Mouse (Mus musculus) CD4-positive naive resting alpha-beta T cell, adult 76 days (primary cell): ENCODE measurements around the gene Shisa7. TPM values are rescaled to one million over a fixed set of nuclear protein-coding genes. Genes with fewer than 3 reads are reported as not detected.

ENCODE experiments used
- total RNA-seq: library from RNA; stranded (reverse); gene quantifications from one replicate; pipeline ENCODE4 v1.2.4, GENCODE M21; 2023

The Shisa7 gene
- 0.44 TPM for total RNA-seq

DNA sequence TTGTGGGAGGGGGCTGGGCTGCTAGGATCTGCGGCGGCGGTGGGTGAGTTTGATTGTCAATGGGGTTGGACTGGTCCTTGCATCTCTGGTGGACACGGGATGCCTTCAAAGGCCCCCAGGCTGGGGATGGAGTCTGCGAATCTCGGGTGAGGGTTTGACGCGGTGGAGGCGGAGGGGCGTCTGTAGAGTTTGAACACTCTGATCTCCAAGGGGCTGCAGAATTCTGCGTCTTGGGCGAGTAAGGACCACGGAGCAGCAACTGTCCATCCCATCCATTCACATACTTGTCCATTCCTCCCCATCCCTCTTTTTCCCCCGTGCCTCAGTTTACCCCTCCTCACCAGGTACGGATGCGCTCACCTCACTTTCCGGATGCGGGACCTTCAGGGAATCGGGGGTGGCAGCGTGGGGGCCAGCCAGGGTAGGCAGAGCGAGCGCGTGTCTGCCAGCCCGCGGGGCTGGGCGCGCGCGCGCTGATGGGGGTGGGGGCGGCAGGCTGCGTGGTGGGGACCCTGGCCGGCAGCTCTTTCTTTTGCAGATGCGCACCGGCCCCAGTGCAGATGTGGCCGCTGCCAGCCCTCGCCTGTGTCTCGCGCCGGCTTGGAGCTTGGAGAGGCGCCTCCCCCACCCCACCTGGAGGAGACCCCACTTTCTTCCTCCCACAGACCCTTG lies at the start of gene Shisa7:
Shisa7 (minus strand) TSS at position 452 of the 672 bp plus-strand sequence.

DNA sequence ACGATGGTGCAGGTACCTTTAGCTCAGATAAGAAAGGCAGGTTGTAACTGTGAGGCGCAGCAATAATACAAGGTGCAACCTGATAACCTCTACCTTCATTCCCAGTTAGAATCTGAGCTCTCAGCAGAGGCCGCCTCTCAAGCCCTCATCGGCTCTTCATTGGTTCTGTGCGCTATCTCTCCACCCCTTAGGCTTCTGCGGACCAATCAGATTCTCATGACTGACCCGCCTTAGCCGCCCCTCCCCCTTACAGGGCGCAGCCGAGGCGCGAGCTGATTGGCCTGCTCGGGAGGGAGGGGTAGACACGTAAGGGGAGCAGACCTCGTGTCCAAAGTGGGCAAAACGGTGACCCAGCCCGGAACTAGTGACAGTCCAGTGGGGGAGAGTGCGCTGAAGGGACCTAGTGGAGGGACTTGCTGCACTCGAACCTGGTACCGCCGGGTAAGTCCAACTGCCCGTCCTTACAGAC lies 32.3 kb upstream of the Shisa7 start, which contains the start of gene Isoc2a:
Isoc2a (plus strand) TSS at position 401 of the 469 bp plus-strand sequence.

GRCm38 (mm10) chr7:4870133-4870532 lies 25.6 kb upstream of the Shisa7 start, which contains the start of gene Isoc2b:
Gene Isoc2b (minus strand): TSS chr7:4870258.

DNA sequence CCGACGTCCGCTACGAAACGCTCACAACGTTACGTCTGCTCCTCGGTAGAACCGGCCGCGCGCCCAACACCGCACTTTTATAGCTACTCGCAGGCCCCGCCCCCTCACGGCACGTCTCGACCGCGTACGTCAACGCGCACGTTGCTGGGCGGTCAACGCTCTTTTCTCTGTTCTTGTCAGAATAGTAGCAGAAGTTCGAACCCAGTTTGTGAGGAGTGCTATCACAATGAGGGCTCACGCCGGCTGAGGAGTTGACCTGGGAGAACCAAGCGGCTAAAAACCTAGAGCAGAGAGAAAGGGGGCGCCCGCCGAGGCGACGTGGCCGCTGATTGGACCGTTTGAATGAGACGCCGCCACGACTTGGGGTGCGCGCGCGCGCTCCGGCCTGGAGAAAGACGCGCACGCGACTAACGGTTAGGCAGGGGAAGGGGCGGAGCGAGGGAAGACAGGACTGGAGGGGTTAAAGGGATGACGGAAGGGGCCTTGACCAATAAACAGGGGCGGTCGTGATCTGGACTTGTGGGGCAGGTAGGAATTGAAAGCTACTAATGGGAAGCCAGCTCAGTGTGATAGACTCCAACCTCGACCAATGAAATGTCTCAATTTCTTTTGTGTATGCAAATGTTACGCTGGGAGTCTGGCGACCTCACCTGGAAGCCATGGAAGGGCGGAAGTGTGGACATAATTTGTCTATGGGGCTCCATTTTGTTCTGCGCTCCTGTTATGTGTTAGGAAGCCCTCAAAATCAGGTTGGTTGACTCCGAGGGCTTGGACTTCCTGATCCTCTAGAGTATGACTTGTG lies 32.0 kb downstream of the Shisa7 start, which contains the start of gene Ube2s:
Ube2s (minus strand) TSS at position 288 of the 802 bp plus-strand sequence.

GRCm38 (mm10) chr7:4792278-4793212 lies 52.0 kb downstream of the Shisa7 start, which contains the start of gene Rpl28:
Gene Rpl28 (plus strand): TSS chr7:4792874.

DNA sequence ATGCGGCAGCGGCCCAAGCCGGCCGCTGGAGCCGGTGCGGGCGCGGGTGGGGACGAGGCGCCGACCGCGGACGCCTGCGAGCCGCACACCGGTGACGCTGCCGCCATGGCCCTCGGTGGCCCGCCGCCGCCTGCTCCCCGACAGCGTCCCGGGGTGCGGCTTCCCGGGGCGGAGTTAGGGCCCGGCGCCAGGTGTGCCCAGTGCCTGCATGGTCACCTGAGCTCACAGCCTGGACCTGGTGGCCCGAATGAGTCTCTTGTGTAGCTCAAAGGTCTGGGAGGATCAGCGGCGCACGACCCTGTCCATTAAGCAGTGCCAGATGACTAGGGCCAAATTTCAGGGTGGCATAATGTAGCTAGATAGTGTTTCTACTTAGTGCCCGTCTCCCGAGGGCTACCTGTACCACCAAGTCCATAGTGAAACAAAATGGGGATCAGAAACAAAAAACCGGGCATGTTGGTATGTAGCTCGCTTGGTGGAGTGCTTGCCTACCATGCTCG lies 55.0 kb downstream of the Shisa7 start, which contains the start of gene Tmem238:
Tmem238 (minus strand) TSS at position 221 of the 500 bp plus-strand sequence.

GRCm38 (mm10) chr7:4782759-4783158 lies 61.7 kb downstream of the Shisa7 start, which contains the start of the genes Il11 and Tmem190:
Gene Il11 (minus strand): TSS chr7:4782859.
Gene Tmem190 (plus strand): TSS chr7:4782937.

Other genes with a start within 250 kb of the Shisa7 start
- not detected for gene Ptprh, start 240.7 kb downstream of the Shisa7 start, total RNA-seq
- 51.6 TPM for gene Tmem86b, start 213.3 kb downstream of the Shisa7 start, total RNA-seq
- 282 TPM for gene Ppp6r1, start 185.7 kb downstream of the Shisa7 start, total RNA-seq
- gene Hspbp1, start 159.6 kb downstream of the Shisa7 start, total RNA-seq = 71.8 TPM
- gene Brsk1, start 154.1 kb downstream of the Shisa7 start, total RNA-seq = not detected
- 0.76 TPM for gene Tmem150b, start 119.4 kb downstream of the Shisa7 start, total RNA-seq
- gene Kmt5c, start 104.6 kb downstream of the Shisa7 start, total RNA-seq = 61.4 TPM
- 1.9 TPM for gene Cox6b2, start 91.6 kb downstream of the Shisa7 start, total RNA-seq
- gene Fam71e2, start 73.4 kb downstream of the Shisa7 start, total RNA-seq = not detected
- gene Il11, start 61.8 kb downstream of the Shisa7 start, total RNA-seq = not detected
- not detected for gene Tmem190, start 61.8 kb downstream of the Shisa7 start, total RNA-seq
- 1.7 TPM for gene Tmem238, start 55.0 kb downstream of the Shisa7 start, total RNA-seq
- 1,948 TPM for gene Rpl28, start 51.8 kb downstream of the Shisa7 start, total RNA-seq
- 177 TPM for gene Ube2s, start 32.1 kb downstream of the Shisa7 start, total RNA-seq
- gene Isoc2b, start 25.6 kb upstream of the Shisa7 start, total RNA-seq = 5.8 TPM
- 9.6 TPM for gene Isoc2a, start 32.5 kb upstream of the Shisa7 start, total RNA-seq
- gene Gm36210, start 61.8 kb upstream of the Shisa7 start, total RNA-seq = not detected
- 42.6 TPM for gene Zfp628, start 70.5 kb upstream of the Shisa7 start, total RNA-seq
- gene Nat14, start 77.3 kb upstream of the Shisa7 start, total RNA-seq = 12.2 TPM
- gene Ssc5d, start 81.1 kb upstream of the Shisa7 start, total RNA-seq = 0.38 TPM
- gene Sbk2, start 119.7 kb upstream of the Shisa7 start, total RNA-seq = 0.23 TPM
- not detected for gene Sbk3, start 126.5 kb upstream of the Shisa7 start, total RNA-seq
- 28.5 TPM for gene Zfp579, start 151.5 kb upstream of the Shisa7 start, total RNA-seq
- gene Zfp524, start 169.7 kb upstream of the Shisa7 start, total RNA-seq = 10.3 TPM
- gene Fiz1, start 170.0 kb upstream of the Shisa7 start, total RNA-seq = 59.9 TPM
- not detected for gene Gm44973, start 170.8 kb upstream of the Shisa7 start, total RNA-seq
- gene Zfp865, start 175.7 kb upstream of the Shisa7 start, total RNA-seq = 59.4 TPM
- gene Ccdc106, start 175.9 kb upstream of the Shisa7 start, total RNA-seq = 0.23 TPM
- gene 4632433K11Rik, start 189.4 kb upstream of the Shisa7 start, total RNA-seq = 1.7 TPM
- 7.5 TPM for gene Zfp784, start 193.8 kb upstream of the Shisa7 start, total RNA-seq
- gene Zfp580, start 206.8 kb upstream of the Shisa7 start, total RNA-seq = 2.5 TPM
- gene U2af2, start 217.4 kb upstream of the Shisa7 start, total RNA-seq = 436 TPM
- 114 TPM for gene Epn1, start 235.5 kb upstream of the Shisa7 start, total RNA-seq